Mouse (Mus musculus): ENCODE results near the gene Casp8. TPM values are rescaled to one million over a fixed set of nuclear protein-coding genes. Genes with fewer than 3 reads are reported as not detected.
A peak's percentile ranks its signal among the peaks of the same experiment; 100 is the strongest.
"Not testable (repeated sequence)": the region's sequence is repeated elsewhere in the genome, so short reads cannot be mapped to it uniquely, and the experiment has no call there.

Casp8 gene
- 11.5 and 17.5 TPM in 2 replicates for polyA plus RNA-seq (2011; ENCODE audit: insufficient read depth, insufficient read length, low replicate concordance, missing spikeins)

- peak within 1 kb of the TSS; percentile 92 for H3K27ac ChIP-seq (ENCODE audit: control insufficient read depth, insufficient read depth, low read depth, low read length, poor library complexity)
- WGBS = under 1% methylated on average over 42 of the region's 42 CpGs
- peak within 1 kb of the TSS; percentile 80 for H3K4me3 ChIP-seq (replicated peaks; ENCODE audit: control insufficient read depth, low read depth, low read length)
- TF ChIP-seq POLR2A (IDR thresholded peaks at IDR 0.05; ENCODE audit: borderline replicate concordance, control insufficient read depth, low read depth, low read length) = no peak; the same call in 1 of the 2 replicates
- no peak for TF ChIP-seq CTCF (IDR thresholded peaks at IDR 0.05; ENCODE audit: control insufficient read depth, insufficient read depth, low read length)
- H3K4me1 ChIP-seq (ENCODE audit: control insufficient read depth, insufficient read depth, low read length) = no peaks in the 10 kb centered on the region; the same call in 1 of the 2 replicates
Observed at GRCm38 (mm10) chr1:58795291-58796058, at the start of gene Casp8. TSS of gene Casp8 (plus strand) at chr1:58795374.

GRCm38 (mm10) chr1:58746880-58747279 is 48.3 kb upstream of the Casp8 start:
- no peak overlapping the region for H3K4me3 ChIP-seq (replicated peaks; ENCODE audit: control insufficient read depth, low read depth, low read length)
- H3K27ac ChIP-seq (ENCODE audit: control insufficient read depth, insufficient read depth, low read depth, low read length, poor library complexity) = no peak overlapping the region
- 86% methylated on average over 9 of the region's 9 CpGs for WGBS
- TF ChIP-seq POLR2A (IDR thresholded peaks at IDR 0.05; ENCODE audit: borderline replicate concordance, control insufficient read depth, low read depth, low read length) (no peak), CTCF (IDR thresholded peaks at IDR 0.05; ENCODE audit: control insufficient read depth, insufficient read depth, low read length) (no peak)
- no peaks in the 10 kb centered on the region; the same call in 1 of the 2 replicates for H3K4me1 ChIP-seq (ENCODE audit: control insufficient read depth, insufficient read depth, low read length)

- H3K4me1 ChIP-seq (ENCODE audit: control insufficient read depth, insufficient read depth, low read length) = no peaks in the 10 kb centered on the region; the same call in 1 of the 2 replicates
- no peak overlapping the region for H3K4me3 ChIP-seq (replicated peaks; ENCODE audit: control insufficient read depth, low read depth, low read length)
- H3K27ac ChIP-seq (ENCODE audit: control insufficient read depth, insufficient read depth, low read depth, low read length, poor library complexity) = no peak overlapping the region
- TF ChIP-seq CTCF (IDR thresholded peaks at IDR 0.05; ENCODE audit: control insufficient read depth, insufficient read depth, low read length) (no peak), POLR2A (IDR thresholded peaks at IDR 0.05; ENCODE audit: borderline replicate concordance, control insufficient read depth, low read depth, low read length) (no peak)
- 91% methylated on average over 3 of the region's 3 CpGs for WGBS
Observed at GRCm38 (mm10) chr1:58759451-58759850, 35.7 kb upstream of the Casp8 start.

- Histone ChIP-seq H3K4me1 (ENCODE audit: control insufficient read depth, insufficient read depth, low read length) (no peaks in the 10 kb centered on the region; the same call in 1 of the 2 replicates), H3K4me3 (replicated peaks; ENCODE audit: control insufficient read depth, low read depth, low read length) (no peak overlapping the region), H3K27ac (ENCODE audit: control insufficient read depth, insufficient read depth, low read depth, low read length, poor library complexity) (no peak overlapping the region)
- no peak for TF ChIP-seq CTCF (IDR thresholded peaks at IDR 0.05; ENCODE audit: control insufficient read depth, insufficient read depth, low read length)
- 77% methylated on average over 1 of the region's 1 CpGs for WGBS
Observed at GRCm38 (mm10) chr1:58760581-58760980, 34.6 kb upstream of the Casp8 start.

GRCm38 (mm10) chr1:58761391-58762275 is 33.5 kb upstream of the Casp8 start:
- WGBS = 62% methylated on average over 5 of the region's 5 CpGs
- not testable (repeated sequence) for H3K27ac ChIP-seq (ENCODE audit: control insufficient read depth, insufficient read depth, low read depth, low read length, poor library complexity)

GRCm38 (mm10) chr1:58762576-58762975 is 32.6 kb upstream of the Casp8 start:
- H3K27ac ChIP-seq (ENCODE audit: control insufficient read depth, insufficient read depth, low read depth, low read length, poor library complexity) = no peak overlapping the region
- WGBS = 80% methylated on average over 5 of the region's 5 CpGs
- TF ChIP-seq CTCF (IDR thresholded peaks at IDR 0.05; ENCODE audit: control insufficient read depth, insufficient read depth, low read length) (no peak), POLR2A (IDR thresholded peaks at IDR 0.05; ENCODE audit: borderline replicate concordance, control insufficient read depth, low read depth, low read length) (no peak)
- no peak overlapping the region for H3K4me3 ChIP-seq (replicated peaks; ENCODE audit: control insufficient read depth, low read depth, low read length)
- H3K4me1 ChIP-seq (ENCODE audit: control insufficient read depth, insufficient read depth, low read length) = no peaks in the 10 kb centered on the region; the same call in 1 of the 2 replicates

More at GRCm38 (mm10) chr1:58761391-58762275, 33.5 kb upstream of the Casp8 start:
- peak; percentile 51 for TF ChIP-seq CTCF (IDR thresholded peaks at IDR 0.05; ENCODE audit: control insufficient read depth, insufficient read depth, low read length)
- H3K4me1 ChIP-seq (ENCODE audit: control insufficient read depth, insufficient read depth, low read length); H3K4me3 ChIP-seq (replicated peaks; ENCODE audit: control insufficient read depth, low read depth, low read length): not testable (repeated sequence)

GRCm38 (mm10) chr1:58766446-58766845 is 28.7 kb upstream of the Casp8 start:
- H3K4me3 ChIP-seq (replicated peaks; ENCODE audit: control insufficient read depth, low read depth, low read length); H3K27ac ChIP-seq (ENCODE audit: control insufficient read depth, insufficient read depth, low read depth, low read length, poor library complexity); H3K4me1 ChIP-seq (ENCODE audit: control insufficient read depth, insufficient read depth, low read length): not testable (repeated sequence)
- WGBS = 80% methylated on average over 4 of the region's 4 CpGs

GRCm38 (mm10) chr1:58769136-58769535 is 26.0 kb upstream of the Casp8 start:
- no peak overlapping the region for H3K4me3 ChIP-seq (replicated peaks; ENCODE audit: control insufficient read depth, low read depth, low read length)
- H3K4me1 ChIP-seq (ENCODE audit: control insufficient read depth, insufficient read depth, low read length) = no peaks in the 10 kb centered on the region; the same call in 1 of the 2 replicates
- TF ChIP-seq CTCF (IDR thresholded peaks at IDR 0.05; ENCODE audit: control insufficient read depth, insufficient read depth, low read length) = no peak
- no peak for TF ChIP-seq POLR2A (IDR thresholded peaks at IDR 0.05; ENCODE audit: borderline replicate concordance, control insufficient read depth, low read depth, low read length)
- H3K27ac ChIP-seq (ENCODE audit: control insufficient read depth, insufficient read depth, low read depth, low read length, poor library complexity) = no peak overlapping the region

Data from bone marrow, adult 2 months (tissue).